Mouse (Mus musculus) MEL (cell line): ENCODE measurements around the gene Pgap3. TPM values are rescaled to one million over a fixed set of nuclear protein-coding genes. Genes with fewer than 3 reads are reported as not detected.

Experiments used
- DNase-seq: peaks from one replicate; pipeline ENCODE4 v3.0.0; 2011; ENCODE audit warnings: low read depth, low spot score
- H3K27ac ChIP-seq: 2 replicates; pipeline ENCODE4 v1.5.1; 2012; ENCODE audit warnings: low read depth, mild to moderate bottlenecking, control low read depth, low read length, moderate library complexity; ENCODE audit not compliant: control insufficient read depth
- H3K27me3 ChIP-seq, 2 experiments: fragments of 150-350 bp in 1 of 2; sonication (generic) in 1 of 2; 2 replicates each; pipeline ENCODE4 v1.6.1; 2012; ENCODE audit warnings: low read length in 2 of 2, mild to moderate bottlenecking in 2 of 2, improper control_type of control experiment in 1 of 2, moderate library complexity in 1 of 2; ENCODE audit not compliant: insufficient read depth in 2 of 2, control insufficient read depth in 1 of 2
- H3K36me3 ChIP-seq, 2 experiments: 2 replicates each; pipeline ENCODE4 v1.6.1; 2012 to 2014; ENCODE audit warnings: low read length in 2 of 2, improper control_type of control experiment in 1 of 2, inconsistent platforms in 1 of 2, mild to moderate bottlenecking in 1 of 2; ENCODE audit not compliant: insufficient read depth in 2 of 2, control insufficient read depth in 1 of 2
- H3K4me1 ChIP-seq, 2 experiments: fragments of 150-350 bp in 1 of 2; sonication (generic) in 1 of 2; 2 replicates each; pipeline ENCODE4 v1.6.1; 2012; ENCODE audit warnings: low read length in 2 of 2, improper control_type of control experiment in 1 of 2, mild to moderate bottlenecking in 1 of 2; ENCODE audit not compliant: insufficient read depth in 2 of 2, control insufficient read depth in 1 of 2
- H3K4me3 ChIP-seq, 2 experiments: fragments of 150-350 bp in 1 of 2; sonication (generic) in 1 of 2; 2 replicates each; pipeline ENCODE4 v1.5.1; 2012; ENCODE audit warnings: low read depth in 2 of 2, low read length in 2 of 2, mild to moderate bottlenecking in 2 of 2, moderate library complexity in 2 of 2, control low read depth in 1 of 2, improper control_type of control experiment in 1 of 2; ENCODE audit not compliant: control insufficient read depth in 1 of 2, insufficient read depth in 1 of 2
- H3K79me2 ChIP-seq: 2 replicates; pipeline ENCODE4 v1.6.1; 2012; ENCODE audit warnings: mild to moderate bottlenecking, low read length, moderate library complexity; ENCODE audit not compliant: control insufficient read depth, poor library complexity, insufficient read depth
- H3K9ac ChIP-seq: 2 replicates; pipeline ENCODE4 v1.6.1; 2012; ENCODE audit warnings: low read depth, mild to moderate bottlenecking, control low read depth, low read length, moderate library complexity; ENCODE audit not compliant: control insufficient read depth, poor library complexity, severe bottlenecking
- H3K9me3 ChIP-seq: fragments of 150-350 bp; sonication (generic); replicated peaks from 2 replicates; pipeline ENCODE4 v1.6.1; 2012; ENCODE audit warnings: mild to moderate bottlenecking, low read length, improper control_type of control experiment, moderate library complexity; ENCODE audit not compliant: insufficient read depth
- BHLHE40 ChIP-seq: IDR thresholded peaks from 2 replicates; pipeline ENCODE4 v1.6.1; 2012; ENCODE audit warnings: low read depth, mild to moderate bottlenecking, inconsistent platforms, low read length, improper control_type of control experiment, borderline replicate concordance
- CHD2 ChIP-seq: IDR thresholded peaks from 2 replicates; pipeline ENCODE4 v1.6.1; 2011; ENCODE audit warnings: low read length, improper control_type of control experiment
- CTCF ChIP-seq, 3 experiments: IDR thresholded peaks in 2 of 3; conservative IDR thresholded peaks in 1 of 3; 2 replicates each; pipeline ENCODE4 v1.5.1; 2011 to 2012; ENCODE audit warnings: low read length in 3 of 3, low read depth in 2 of 3, mild to moderate bottlenecking in 2 of 3, improper control_type of control experiment in 1 of 3, inconsistent platforms in 1 of 3, mixed read lengths in 1 of 3, moderate library complexity in 1 of 3; ENCODE audit not compliant: control insufficient read depth in 1 of 3, insufficient read depth in 1 of 3, poor library complexity in 1 of 3, severe bottlenecking in 1 of 3
- E2F4 ChIP-seq: IDR thresholded peaks from 2 replicates; pipeline ENCODE4 v1.6.1; 2011; ENCODE audit warnings: low read depth, low read length, improper control_type of control experiment, borderline replicate concordance
- ELF1 ChIP-seq: IDR thresholded peaks from 2 replicates; pipeline ENCODE4 v1.6.1; 2014; ENCODE audit warnings: low read depth, mild to moderate bottlenecking, inconsistent platforms, low read length, improper control_type of control experiment, moderate library complexity
- EP300 ChIP-seq, 2 experiments: IDR thresholded peaks; 2 replicates each; pipeline ENCODE4 v1.6.1; 2011; ENCODE audit warnings: improper control_type of control experiment in 2 of 2, low read length in 2 of 2, low read depth in 1 of 2, mild to moderate bottlenecking in 1 of 2
- ETS1 ChIP-seq: IDR thresholded peaks from 2 replicates; pipeline ENCODE4 v1.6.1; 2012; ENCODE audit warnings: low read depth, mild to moderate bottlenecking, inconsistent platforms, low read length, improper control_type of control experiment, moderate library complexity
- GABPA ChIP-seq: IDR thresholded peaks from 2 replicates; pipeline ENCODE4 v1.6.1; 2012; ENCODE audit warnings: low read depth, mild to moderate bottlenecking, inconsistent platforms, low read length, improper control_type of control experiment, moderate library complexity
- GATA1 ChIP-seq: IDR thresholded peaks from 2 replicates; pipeline ENCODE4 v1.6.1; 2011; ENCODE audit warnings: low read depth, low read length, improper control_type of control experiment
- HCFC1 ChIP-seq: IDR thresholded peaks from 2 replicates; pipeline ENCODE4 v1.6.1; 2012; ENCODE audit warnings: low read depth, mild to moderate bottlenecking, inconsistent platforms, low read length, improper control_type of control experiment, moderate library complexity
- JUND ChIP-seq: IDR thresholded peaks from 2 replicates; pipeline ENCODE4 v1.6.1; 2011; ENCODE audit warnings: low read depth, mild to moderate bottlenecking, improper control_type of control experiment, low read length
- MAFK ChIP-seq: IDR thresholded peaks from 2 replicates; pipeline ENCODE4 v1.6.1; 2011; ENCODE audit warnings: low read depth, mild to moderate bottlenecking, low read length, improper control_type of control experiment, borderline replicate concordance
- MAX ChIP-seq: IDR thresholded peaks from 2 replicates; pipeline ENCODE4 v1.6.1; 2011; ENCODE audit warnings: low read length, improper control_type of control experiment
- MAZ ChIP-seq: IDR thresholded peaks from 2 replicates; pipeline ENCODE4 v1.6.1; 2012; ENCODE audit warnings: low read depth, mild to moderate bottlenecking, inconsistent platforms, low read length, improper control_type of control experiment
- MEF2A ChIP-seq: IDR thresholded peaks from 2 replicates; pipeline ENCODE4 v1.6.1; 2014; ENCODE audit warnings: low read depth, mild to moderate bottlenecking, inconsistent platforms, low read length, improper control_type of control experiment; ENCODE audit not compliant: poor library complexity, insufficient replicate concordance, severe bottlenecking; ENCODE audit errors: extremely low read depth
- MXI1 ChIP-seq: IDR thresholded peaks from 2 replicates; pipeline ENCODE4 v1.6.1; 2011; ENCODE audit warnings: mild to moderate bottlenecking, low read depth, low read length, improper control_type of control experiment
- MYB ChIP-seq: IDR thresholded peaks from 2 replicates; pipeline ENCODE4 v1.6.1; 2011; ENCODE audit warnings: mild to moderate bottlenecking, low read depth, low read length, improper control_type of control experiment
- MYC ChIP-seq: IDR thresholded peaks from 2 replicates; pipeline ENCODE4 v1.6.1; 2011; ENCODE audit warnings: low read depth, mild to moderate bottlenecking, low read length, improper control_type of control experiment, moderate library complexity
- NELFE ChIP-seq: IDR thresholded peaks from 2 replicates; pipeline ENCODE4 v1.6.1; 2011; ENCODE audit warnings: low read depth, low read length, improper control_type of control experiment
- NRF1 ChIP-seq: IDR thresholded peaks from 2 replicates; pipeline ENCODE4 v1.6.1; 2014; ENCODE audit warnings: low read depth, mild to moderate bottlenecking, inconsistent platforms, low read length, improper control_type of control experiment, moderate library complexity; ENCODE audit not compliant: poor library complexity, insufficient read depth, severe bottlenecking
- POLR2A ChIP-seq, 2 experiments: IDR thresholded peaks; 2 replicates each; pipeline ENCODE4 v1.6.1; 2011 to 2012; ENCODE audit warnings: low read length in 2 of 2, mild to moderate bottlenecking in 2 of 2, control low read depth in 1 of 2, improper control_type of control experiment in 1 of 2, low read depth in 1 of 2, moderate library complexity in 1 of 2; ENCODE audit not compliant: control insufficient read depth in 1 of 2, insufficient read depth in 1 of 2, poor library complexity in 1 of 2
- POLR2AphosphoS2 ChIP-seq: IDR thresholded peaks from 2 replicates; pipeline ENCODE4 v1.6.1; 2011; ENCODE audit warnings: low read length, improper control_type of control experiment
- POLR2AphosphoS5 ChIP-seq: IDR thresholded peaks from 2 replicates; pipeline ENCODE4 v1.6.1; 2012; ENCODE audit warnings: low read depth, borderline replicate concordance, mild to moderate bottlenecking, inconsistent platforms, low read length, moderate library complexity, mixed read lengths
- RAD21 ChIP-seq: IDR thresholded peaks from 2 replicates; pipeline ENCODE4 v1.6.1; 2011; ENCODE audit warnings: mild to moderate bottlenecking, low read depth, low read length, improper control_type of control experiment
- RCOR1 ChIP-seq: IDR thresholded peaks from 2 replicates; pipeline ENCODE4 v1.6.1; 2012; ENCODE audit warnings: low read depth, mild to moderate bottlenecking, inconsistent platforms, low read length, improper control_type of control experiment
- SIN3A ChIP-seq: IDR thresholded peaks from 2 replicates; pipeline ENCODE4 v1.6.1; 2012; ENCODE audit warnings: low read length, improper control_type of control experiment, inconsistent platforms
- SMC3 ChIP-seq: IDR thresholded peaks from 2 replicates; pipeline ENCODE4 v1.6.1; 2011; ENCODE audit warnings: low read depth, low read length, improper control_type of control experiment
- TAL1 ChIP-seq: IDR thresholded peaks from 2 replicates; pipeline ENCODE4 v1.6.1; 2012; ENCODE audit warnings: mild to moderate bottlenecking, inconsistent platforms, low read length, moderate library complexity, mixed read lengths
- TBP ChIP-seq: IDR thresholded peaks from 2 replicates; pipeline ENCODE4 v1.8.0; 2011; ENCODE audit warnings: low read depth, low read length, improper control_type of control experiment
- TCF12 ChIP-seq: IDR thresholded peaks from 2 replicates; pipeline ENCODE4 v1.6.1; 2014; ENCODE audit warnings: low read depth, mild to moderate bottlenecking, inconsistent platforms, low read length, improper control_type of control experiment, moderate library complexity
- UBTF ChIP-seq: IDR thresholded peaks from 2 replicates; pipeline ENCODE4 v1.6.1; 2012; ENCODE audit warnings: low read depth, mild to moderate bottlenecking, inconsistent platforms, low read length, improper control_type of control experiment, moderate library complexity, borderline replicate concordance; ENCODE audit not compliant: insufficient read depth
- USF1 ChIP-seq: IDR thresholded peaks from 2 replicates; pipeline ENCODE4 v1.6.1; 2014; ENCODE audit warnings: low read depth, mild to moderate bottlenecking, inconsistent platforms, low read length, improper control_type of control experiment, moderate library complexity
- USF2 ChIP-seq, 2 experiments: IDR thresholded peaks; 2 replicates each; pipeline ENCODE4 v1.6.1; 2011 to 2012; ENCODE audit warnings: improper control_type of control experiment in 2 of 2, low read length in 2 of 2, borderline replicate concordance in 1 of 2, inconsistent platforms in 1 of 2, low read depth in 1 of 2, mild to moderate bottlenecking in 1 of 2; ENCODE audit not compliant: insufficient read depth in 1 of 2
- ZC3H11A ChIP-seq: IDR thresholded peaks from 2 replicates; pipeline ENCODE4 v1.6.1; 2012; ENCODE audit warnings: low read depth, mild to moderate bottlenecking, inconsistent platforms, low read length, improper control_type of control experiment
- ZNF384 ChIP-seq: IDR thresholded peaks from 2 replicates; pipeline ENCODE4 v1.6.1; 2012; ENCODE audit warnings: low read depth, mild to moderate bottlenecking, inconsistent platforms, low read length, improper control_type of control experiment
- polyA plus RNA-seq, 2 experiments: library from polyadenylated mRNA; stranded (reverse) in 1 of 2; unstranded in 1 of 2; fragments of >175 nt in 1 of 2; fragments of >200 nt in 1 of 2; gene quantifications; 2 replicates each; pipeline versions ENCODE4 v1.2.1 to v1.2.4; 2012; ENCODE audit warnings: low replicate concordance in 2 of 2, low read depth in 1 of 2; ENCODE audit not compliant: insufficient read length in 2 of 2, insufficient read depth in 1 of 2, missing spikeins in 1 of 2
- total RNA-seq: library from RNA; depleted of rRNA; stranded (reverse); fragments of 300-350 nt; gene quantifications from 2 replicates; pipeline ENCODE4 v1.2.3, GENCODE M21; 2012

Pgap3 gene
- total and polyA plus RNA-seq, 3 experiments = 7.4 to 8.4 TPM; not detected in 1

GRCm38 (mm10) chr11:98438331-98439158 is 38.3 kb upstream of the Pgap3 start, which contains the start of gene Mien1:
TSS of gene Mien1 (minus strand) at chr11:98438991.
- H3K27ac ChIP-seq = peak within 1 kb of the TSS; percentile 64
- H3K79me2 ChIP-seq = no peaks in the 10 kb centered on the region; the same call in 1 of the 2 replicates
- H3K27me3 ChIP-seq = peaks cover 0 to 5% of the 10 kb centered on the region in 2 experiments
- no peak for TF ChIP-seq MAZ
- TF ChIP-seq CHD2 = no peak
- TF ChIP-seq POLR2AphosphoS2 = no peak
- peak; percentile 55; the same call in 1 of the 2 replicates for TF ChIP-seq TBP
- peak; percentile 55; the same call in 1 of the 2 replicates for TF ChIP-seq ETS1
- TF ChIP-seq SMC3 = peak; percentile 95
- 0 out of 2 replicates have a peak, but pooled peaks have one; percentile 80 for TF ChIP-seq UBTF
- TF ChIP-seq USF2 (IDR thresholded peaks at IDR 0.05; ENCODE audit: borderline replicate concordance in 1 of 2, insufficient read depth in 1 of 2, low read depth in 1 of 2, low read length in 2 of 2) = peak; percentile 86 to 96
- TF ChIP-seq MYC = peak; percentile 60
- no peak for TF ChIP-seq MYB
- TF ChIP-seq POLR2A (IDR thresholded peaks at IDR 0.05; ENCODE audit: control insufficient read depth in 1 of 2, insufficient read depth in 1 of 2, low read depth in 1 of 2, low read length in 2 of 2, poor library complexity in 1 of 2) = peak; percentile 69 to 85; a peak in 2 of 4 replicates
- TF ChIP-seq RCOR1 = no peak
- no peak for TF ChIP-seq E2F4
- peak; percentile 49 for TF ChIP-seq RAD21
- peak; percentile 98 for TF ChIP-seq MAX
- TF ChIP-seq NELFE = peak; percentile 71; the same call in 1 of the 2 replicates
- TF ChIP-seq GABPA = no peak
- peak; percentile 100 for TF ChIP-seq USF1
- no peak for TF ChIP-seq MEF2A
- peak; percentile 58; the same call in 1 of the 2 replicates for TF ChIP-seq ZC3H11A
- TF ChIP-seq MAFK = no peak
- peak; percentile 78 to 98 (median 98) for TF ChIP-seq CTCF (IDR thresholded peaks at IDR 0.05 in 2 of 3, conservative IDR thresholded peaks at IDR 0.05 in 1 of 3; ENCODE audit: control insufficient read depth in 1 of 3, insufficient read depth in 1 of 3, low read depth in 2 of 3, low read length in 3 of 3, poor library complexity in 1 of 3, severe bottlenecking in 1 of 3)
- TF ChIP-seq POLR2AphosphoS5 = no peak
- TF ChIP-seq JUND = no peak
- TF ChIP-seq TAL1 = no peak
- peak; percentile 88 for TF ChIP-seq MXI1
- TF ChIP-seq ELF1 = peak; percentile 100
- TF ChIP-seq SIN3A = peak; percentile 98
- TF ChIP-seq HCFC1 = peak; percentile 87
- 0 out of 2 replicates have a peak, but pooled peaks have one; percentile 11 for TF ChIP-seq NRF1
- TF ChIP-seq TCF12 = peak; percentile 50
- TF ChIP-seq ZNF384 = peak; percentile 36; the same call in 1 of the 2 replicates
- TF ChIP-seq GATA1 = no peak
- TF ChIP-seq BHLHE40 = peak; percentile 98
- TF ChIP-seq EP300 (IDR thresholded peaks at IDR 0.05; ENCODE audit: low read depth in 1 of 2, low read length in 2 of 2) = peak in 1 of 2 experiments; percentile 44; a peak in 1 of 4 replicates

More at GRCm38 (mm10) chr11:98438331-98439158, 38.3 kb upstream of the Pgap3 start, which contains the start of gene Mien1:
- DNase-seq = peak; percentile 97
- peaks cover 2 to 5% of the 10 kb centered on the region in 2 experiments; a peak in 1 of 4 replicates for H3K4me1 ChIP-seq
- peak within 1 kb of the TSS; percentile 75 for H3K9ac ChIP-seq
- H3K4me3 ChIP-seq = peak within 1 kb of the TSS; percentile 53 to 78
- H3K9me3 ChIP-seq = no peaks in the 10 kb centered on the region
- no peaks in the 10 kb centered on the region for H3K36me3 ChIP-seq
